Comparison of ENCODE assay signal across 23 mouse cellular contexts in the genomic region with DNA sequence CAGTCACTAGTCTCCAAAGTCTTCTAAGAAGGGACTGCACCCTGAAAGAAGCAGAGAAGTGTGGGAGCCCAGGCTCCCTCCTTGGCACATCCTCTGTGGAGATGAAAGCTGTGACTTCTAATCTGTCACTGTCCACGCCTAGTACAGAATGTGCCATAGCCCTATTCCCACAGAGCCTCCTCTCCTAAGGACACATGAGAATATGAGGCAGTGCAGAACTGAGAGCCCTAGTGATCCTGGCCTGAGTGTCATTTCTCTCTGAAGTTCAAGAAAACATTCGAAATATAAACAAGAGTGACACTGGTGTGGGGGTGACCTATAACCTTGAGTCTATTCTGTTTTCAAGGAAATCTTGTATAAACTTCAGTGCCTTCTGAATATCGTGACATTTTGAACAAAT. TPM values are rescaled to one million over a fixed set of nuclear protein-coding genes. Genes with fewer than 3 reads are reported as not detected.
DNase-seq lines count a peak whose midpoint lies in the region; ATAC-seq and TF ChIP-seq lines count a peak whose summit lies in the region.
"Had no signal": no experiment of that assay in that cellular context is flagged by ENCODE, and none has a peak within 500 bp of the region (broad histone marks: within the 10 kb centered on the region; RNA-seq: fewer than 3 reads in every experiment).

No protein-coding gene starts in this region.

- no peaks in the 10 kb centered on the region for H3K9me3 ChIP-seq in heart, embryonic 10.5 days
- no peaks in the 10 kb centered on the region for H3K9me3 ChIP-seq in liver, postnatal 0 days (ENCODE audit: low read length)
- H3K9me3 ChIP-seq: limb, embryonic 13.5 days; midbrain, embryonic 13.5 days; neural tube, embryonic 13.5 days had no signal

- no peak overlapping the region for H3K27ac ChIP-seq in heart, embryonic 10.5 days
- 0 out of 2 replicates have a peak overlapping the region, but pooled peaks have one; percentile 24 for H3K27ac ChIP-seq in liver, adult 2 months (replicated peaks; ENCODE audit: insufficient read depth, low read depth, low read length)
- H3K27ac ChIP-seq in liver, postnatal 0 days (ENCODE audit: low read depth) = no peak overlapping the region
- H3K27ac ChIP-seq: hindbrain, embryonic 14.5 days; limb, embryonic 13.5 days; liver, embryonic 14.5 days; midbrain, embryonic 13.5 days; neural tube, embryonic 13.5 days; stomach, postnatal 0 days had no signal

- no peak for TF ChIP-seq POLR2A in liver, adult 2 months (IDR thresholded peaks at IDR 0.05; ENCODE audit: extremely low read depth, insufficient read depth, low read length)

- no peak for TF ChIP-seq CTCF in liver, adult 2 months (IDR thresholded peaks at IDR 0.05; ENCODE audit: low read depth, low read length)
- no peak for TF ChIP-seq CTCF in liver, postnatal 0 days (IDR thresholded peaks at IDR 0.05; ENCODE audit: low read depth)

- no peaks in the 10 kb centered on the region for H3K4me1 ChIP-seq in heart, embryonic 10.5 days
- no peaks in the 10 kb centered on the region; the same call in 1 of the 2 replicates for H3K4me1 ChIP-seq in liver, adult 2 months (ENCODE audit: control insufficient read depth, insufficient read depth, low read length)
- H3K4me1 ChIP-seq in liver, postnatal 0 days (ENCODE audit: insufficient read depth) = no peaks in the 10 kb centered on the region
- H3K4me1 ChIP-seq: limb, embryonic 13.5 days; midbrain, embryonic 13.5 days; neural tube, embryonic 13.5 days had no signal

- no peak overlapping the region for H3K4me3 ChIP-seq in heart, embryonic 10.5 days
- H3K4me3 ChIP-seq in liver, adult 2 months (ENCODE audit: insufficient read depth, low read depth, low read length) = no peak overlapping the region
- H3K4me3 ChIP-seq in liver, postnatal 0 days (ENCODE audit: low read depth, low read length) = no peak overlapping the region
- H3K4me3 ChIP-seq: limb, embryonic 13.5 days; midbrain, embryonic 13.5 days; neural tube, embryonic 13.5 days had no signal

- 0 out of 2 replicates have a peak, but pooled peaks have one; percentile 20 for ATAC-seq in cerebellum, adult (ENCODE audit: insufficient number of reproducible peaks, low FRiP score, low TSS enrichment)
- ATAC-seq in liver, postnatal 0 days = no peak
- ATAC-seq: forebrain, embryonic 16.5 days; midbrain, embryonic 13.5 days; Patski had no signal

- H3K4me2 ChIP-seq in liver, postnatal 0 days (ENCODE audit: low read depth, low read length) = no peak overlapping the region
- H3K4me2 ChIP-seq: hindbrain, embryonic 14.5 days; limb, embryonic 13.5 days; midbrain, embryonic 13.5 days; neural tube, embryonic 13.5 days had no signal

- no peak for TF ChIP-seq EP300 in liver, postnatal 0 days (IDR thresholded peaks at IDR 0.05; ENCODE audit: low read depth)

- WGBS in heart, embryonic 10.5 days = 68% methylated on average over 3 of the region's 3 CpGs
- WGBS in liver, adult 2 months = 60% methylated on average over 3 of the region's 3 CpGs
- WGBS in liver, postnatal 0 days (ENCODE audit: insufficient replicate concordance) = 62% methylated on average over 3 of the region's 3 CpGs

- H3K36me3 ChIP-seq in heart, embryonic 10.5 days = no peaks in the 10 kb centered on the region
- H3K36me3 ChIP-seq in liver, adult 2 months (ENCODE audit: control insufficient read depth, insufficient read depth, low read length) = no peaks in the 10 kb centered on the region
- no peaks in the 10 kb centered on the region for H3K36me3 ChIP-seq in liver, postnatal 0 days (replicated peaks; ENCODE audit: insufficient read depth, low read length)
- H3K36me3 ChIP-seq: limb, embryonic 13.5 days; midbrain, embryonic 13.5 days; neural tube, embryonic 13.5 days had no signal

- no peaks in the 10 kb centered on the region for H3K79me2 ChIP-seq in liver, adult 2 months (ENCODE audit: control insufficient read depth, insufficient read depth, low read length)

- no peaks in the 10 kb centered on the region for H3K27me3 ChIP-seq in heart, embryonic 10.5 days (ENCODE audit: insufficient read depth, poor library complexity, severe bottlenecking)
- H3K27me3 ChIP-seq in liver, adult 2 months (ENCODE audit: control insufficient read depth, insufficient read depth, low read length) = no peaks in the 10 kb centered on the region
- H3K27me3 ChIP-seq in liver, postnatal 0 days (ENCODE audit: insufficient read depth, low read length) = no peaks in the 10 kb centered on the region
- H3K27me3 ChIP-seq: limb, embryonic 13.5 days; midbrain, embryonic 13.5 days; neural tube, embryonic 13.5 days had no signal

- DNase-seq in cerebellum, postnatal 14 days = no peak
- DNase-seq in heart, postnatal 25 days (ENCODE audit: low spot score) = peak; percentile 4
- DNase-seq in heart, embryonic 10.5 days (ENCODE audit: low spot score) = no peak
- peak; percentile 52 for DNase-seq in liver, adult 2 months (ENCODE audit: extremely low read depth, low read depth, low spot score)
- DNase-seq in liver, postnatal 0 days = no peak
- DNase-seq in left cerebral cortex, adult 8-10 months (ENCODE audit: low spot score in 2 of 2) = no peak
- DNase-seq in adrenal gland, postnatal 36 days = no peak
- DNase-seq: adrenal gland, adult 8-10 months; cerebellum, adult 11 months; cerebellum, postnatal 10 days; embryo, embryonic 11 days; right cerebral cortex, adult 18-20 months; thymus, postnatal 14 days had no signal

- intact Hi-C loops in heart, postnatal 25 days (cut with DNase I) = loop anchor here (5.0 kb wide), 1 partner anchor 33 kb away; the partner anchor contains the start of gene Gucy1a1

- H3K9ac ChIP-seq in liver, adult 2 months (ENCODE audit: low read depth, low read length) = no peak overlapping the region
- no peak overlapping the region for H3K9ac ChIP-seq in liver, postnatal 0 days (replicated peaks)
- H3K9ac ChIP-seq: hindbrain, embryonic 14.5 days; limb, embryonic 13.5 days; liver, embryonic 14.5 days; midbrain, embryonic 13.5 days; neural tube, embryonic 13.5 days had no signal

RNA-seq across cellular contexts. Expression of gene Gucy1a1, which starts 34.7 kb away (rescaled TPM):
- 10 to 100 TPM; 18.9 to 19.3 TPM for total RNA-seq in heart, postnatal 25 days (2021)
- polyA plus RNA-seq in heart, embryonic 10.5 days (2016; fragmentation: Nextera tagmentation; extraction: Ambion mirVana) = 33.5 and 39.3 TPM in 2 replicates
- total RNA-seq in liver, adult 2 months (2014; rRNA removed) = 4.6 and 5.9 TPM in 2 replicates
- polyA plus RNA-seq in liver, adult 2 months (2012; rRNA removed) = 1.4 and 2.7 TPM in 2 replicates
- polyA plus RNA-seq in liver, postnatal 0 days (2015; fragmentation: Nextera tagmentation; extraction: Ambion mirVana) = 6.4 and 8.2 TPM in 2 replicates
- total RNA-seq in left cerebral cortex, adult 8-10 months (2022) = 100 to 1,000 TPM in 1 of 4 experiments, 10 to 100 TPM in 3; 82.9 to 101 (median 91.5) TPM
- total RNA-seq in adrenal gland, postnatal 36 days (2021) = 10 to 100 TPM; 20.7 to 22.7 TPM
- total RNA-seq: granulocyte monocyte progenitor cell, adult 5-6 weeks had no signal
- polyA plus RNA-seq: Patski had no signal

Comparison
In these comparisons a context has a peak if more than half of its experiments do, and no peak if none do; other contexts are left out.
1. DNase-seq: peak in heart, postnatal 25 days (single experiment) and liver, adult 2 months (single experiment); none in cerebellum, postnatal 14 days (0 of 2), heart, embryonic 10.5 days (single experiment), liver, postnatal 0 days (single experiment), left cerebral cortex, adult 8-10 months (0 of 2) and adrenal gland, postnatal 36 days (0 of 2).